Mouse (Mus musculus) G1E (cell line): Measurements from ENCODE around the gene Gab1.

Experiments
- CTCF ChIP-seq: IDR thresholded peaks from 2 replicates; pipeline ENCODE4 v1.5.1; 2012; ENCODE audit warnings: low read depth, low read length, inconsistent platforms, mixed read lengths
- GATA1 ChIP-seq: IDR thresholded peaks from 2 replicates; pipeline ENCODE4 v1.6.1; 2012; ENCODE audit warnings: borderline replicate concordance, low read length, inconsistent platforms, mixed read lengths
- TAL1 ChIP-seq: conservative IDR thresholded peaks from 2 replicates; pipeline ENCODE4 v1.6.1; 2012; ENCODE audit warnings: low read depth, low read length, inconsistent platforms, mixed read lengths

GRCm38 (mm10) chr8:80878801-80879425, 1.4 kb downstream of the Gab1 start:
- TF ChIP-seq CTCF (no peak), TAL1 (no peak), GATA1 (no peak)
